Mouse (Mus musculus): Measurements from ENCODE around the gene Kif24. TPM values are rescaled to one million over a fixed set of nuclear protein-coding genes. Genes with fewer than 3 reads are reported as not detected.
"Not testable (repeated sequence)": the region's sequence is repeated elsewhere in the genome, so short reads cannot be mapped to it uniquely, and the experiment has no call there.

The Kif24 gene
- total and polyA plus RNA-seq, 2 experiments = 0.37 to 0.43 TPM

DNA sequence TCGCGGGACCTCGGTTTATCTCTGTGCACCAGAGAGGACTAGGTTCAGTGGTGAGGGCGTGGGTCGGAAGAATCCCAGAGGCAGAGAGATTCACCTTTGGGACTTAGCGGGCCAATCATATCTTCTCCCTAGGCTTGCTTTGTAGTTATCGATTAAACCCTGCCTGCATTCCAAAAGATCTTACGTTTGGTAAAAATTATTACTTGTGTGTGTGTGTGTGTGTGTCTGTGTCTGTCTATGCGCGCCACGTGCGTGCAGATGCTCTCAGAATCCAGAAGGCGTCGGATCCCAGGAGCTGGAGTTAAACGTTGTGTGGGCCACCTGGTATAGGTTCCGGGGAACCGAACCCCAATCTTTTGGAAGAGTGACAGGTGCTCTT lies 589 bp upstream of the Kif24 start:
- peak overlapping the region; percentile 89 for H3K27ac ChIP-seq (replicated peaks; ENCODE audit: insufficient read depth, low read depth, low read length)

DNA sequence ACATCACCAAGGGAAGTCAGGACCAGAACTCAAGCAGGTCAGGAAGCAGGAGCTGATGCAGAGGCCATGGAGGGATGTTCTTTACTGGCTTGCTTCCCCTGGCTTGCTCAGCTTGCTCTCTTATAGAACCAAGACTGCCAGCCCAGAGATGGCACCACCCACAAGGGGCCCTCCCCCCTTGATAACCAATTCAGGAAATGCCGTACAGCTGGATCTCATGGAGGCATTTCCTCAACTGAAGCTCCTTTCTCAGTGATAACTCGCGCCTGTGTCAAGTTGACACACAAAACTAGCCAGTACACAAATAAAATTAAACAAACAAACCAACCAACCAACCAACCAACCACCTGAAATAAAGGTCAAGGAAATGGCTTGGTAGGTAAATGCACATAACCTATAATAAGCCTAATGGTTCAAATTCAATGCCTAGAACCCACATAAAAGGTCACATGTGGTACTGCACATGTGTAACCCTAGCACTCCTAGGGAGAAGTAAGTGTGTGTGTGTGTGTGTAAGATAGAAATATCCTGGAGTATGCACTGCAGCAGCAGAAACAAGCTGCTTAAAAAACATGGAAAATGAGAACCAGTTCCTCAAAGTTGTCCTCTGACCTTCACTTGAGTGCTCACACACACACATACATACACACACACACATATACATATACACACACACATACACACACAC lies 1.5 kb downstream of the Kif24 start:
- peak; percentile 5 for DNase-seq (ENCODE audit: extremely low read depth, low read depth, low spot score)

More for the DNA sequence above, 589 bp upstream of the Kif24 start:
- Histone ChIP-seq H3K27me3 (ENCODE audit: control insufficient read depth, insufficient read depth, low read length) (no peaks in the 10 kb centered on the region), H3K4me1 (ENCODE audit: control insufficient read depth, insufficient read depth, low read length) (peaks cover 4% of the 10 kb centered on the region), H3K79me2 (ENCODE audit: control insufficient read depth, insufficient read depth, low read length) (no peaks in the 10 kb centered on the region), H3K36me3 (ENCODE audit: control insufficient read depth, insufficient read depth, low read length) (no peaks in the 10 kb centered on the region), H3K4me3 (ENCODE audit: insufficient read depth, low read depth, low read length) (peak overlapping the region; percentile 88), H3K9ac (ENCODE audit: low read depth, low read length) (peak overlapping the region; percentile 87)
- 2% methylated on average over 17 of the region's 17 CpGs for WGBS
- DNase-seq (ENCODE audit: extremely low read depth, low read depth, low spot score) = peak; percentile 86
- TF ChIP-seq CTCF (IDR thresholded peaks at IDR 0.05; ENCODE audit: low read depth, low read length) (0 out of 2 replicates have a peak, but pooled peaks have one; percentile 18), POLR2A (IDR thresholded peaks at IDR 0.05; ENCODE audit: extremely low read depth, insufficient read depth, low read length) (no peak)

DNA sequence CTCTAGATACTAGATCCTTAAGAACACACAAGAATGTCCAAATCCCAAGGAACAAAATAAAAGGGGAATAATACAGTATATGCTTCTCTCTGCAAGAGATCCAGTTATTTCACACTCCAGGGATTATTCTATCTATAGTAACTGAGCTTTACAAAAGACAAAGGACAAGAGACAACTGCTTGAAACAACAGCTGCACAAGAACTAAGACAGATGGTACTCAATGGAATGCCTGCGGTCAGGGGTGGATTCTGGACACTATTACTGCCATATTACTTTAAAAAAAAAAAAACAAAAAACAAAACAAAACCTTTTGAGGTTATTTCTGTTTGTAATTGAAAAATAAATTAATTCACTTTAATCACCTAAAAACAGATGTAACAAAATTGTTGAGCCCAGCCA lies 4.0 kb downstream of the Kif24 start:
- no peak overlapping the region for H3K27ac ChIP-seq (replicated peaks; ENCODE audit: insufficient read depth, low read depth, low read length)
- no peak overlapping the region for H3K4me3 ChIP-seq (ENCODE audit: insufficient read depth, low read depth, low read length)
- H3K27me3 ChIP-seq (ENCODE audit: control insufficient read depth, insufficient read depth, low read length) = no peaks in the 10 kb centered on the region
- DNase-seq (ENCODE audit: extremely low read depth, low read depth, low spot score) = no peak
- 97% methylated on average over 1 of the region's 1 CpGs for WGBS
- no peak for TF ChIP-seq CTCF (IDR thresholded peaks at IDR 0.05; ENCODE audit: low read depth, low read length)
- no peak for TF ChIP-seq POLR2A (IDR thresholded peaks at IDR 0.05; ENCODE audit: extremely low read depth, insufficient read depth, low read length)
- no peak overlapping the region for H3K9ac ChIP-seq (ENCODE audit: low read depth, low read length)
- H3K4me1 ChIP-seq (ENCODE audit: control insufficient read depth, insufficient read depth, low read length) = peaks cover 4% of the 10 kb centered on the region
- no peaks in the 10 kb centered on the region for H3K79me2 ChIP-seq (ENCODE audit: control insufficient read depth, insufficient read depth, low read length)
- no peaks in the 10 kb centered on the region for H3K36me3 ChIP-seq (ENCODE audit: control insufficient read depth, insufficient read depth, low read length)

More for the DNA sequence above, 1.5 kb downstream of the Kif24 start:
- H3K4me1 ChIP-seq (ENCODE audit: control insufficient read depth, insufficient read depth, low read length); H3K9ac ChIP-seq (ENCODE audit: low read depth, low read length); H3K4me3 ChIP-seq (ENCODE audit: insufficient read depth, low read depth, low read length); H3K27ac ChIP-seq (replicated peaks; ENCODE audit: insufficient read depth, low read depth, low read length); H3K27me3 ChIP-seq (ENCODE audit: control insufficient read depth, insufficient read depth, low read length); H3K36me3 ChIP-seq (ENCODE audit: control insufficient read depth, insufficient read depth, low read length); H3K79me2 ChIP-seq (ENCODE audit: control insufficient read depth, insufficient read depth, low read length): not testable (repeated sequence)
- WGBS = 3% methylated on average over 3 of the region's 3 CpGs

DNA sequence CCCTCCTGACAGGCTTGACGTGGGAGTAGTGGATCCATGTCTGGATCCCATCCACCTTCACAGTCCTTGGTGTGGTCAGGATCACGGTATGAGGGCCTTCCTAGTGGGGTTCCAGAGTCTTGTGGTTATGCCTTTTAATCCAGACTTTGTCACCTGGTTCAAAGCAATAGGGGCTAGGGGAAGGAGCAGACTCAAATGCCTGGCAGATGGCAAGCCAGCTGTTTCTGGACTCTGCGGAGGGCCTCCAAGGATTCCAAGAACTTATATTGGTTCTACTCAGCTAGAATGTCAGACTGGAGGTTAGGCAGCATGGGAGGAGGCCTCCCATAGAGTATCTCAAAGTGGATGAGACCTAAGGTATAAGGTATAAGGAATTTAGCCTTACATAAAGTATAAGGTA lies 17.1 kb downstream of the Kif24 start:
- 99% methylated on average over 3 of the region's 3 CpGs for whole genome bisulfite sequencing
- H3K9ac ChIP-seq (ENCODE audit: low read depth, low read length) = no peak overlapping the region
- no peaks in the 10 kb centered on the region for H3K36me3 ChIP-seq (ENCODE audit: control insufficient read depth, insufficient read depth, low read length)
- TF ChIP-seq POLR2A (IDR thresholded peaks at IDR 0.05; ENCODE audit: extremely low read depth, insufficient read depth, low read length) (no peak), CTCF (IDR thresholded peaks at IDR 0.05; ENCODE audit: low read depth, low read length) (no peak)
- no peak for DNase-seq (ENCODE audit: extremely low read depth, low read depth, low spot score)
- H3K79me2 ChIP-seq (ENCODE audit: control insufficient read depth, insufficient read depth, low read length) = no peaks in the 10 kb centered on the region
- no peak overlapping the region for H3K4me3 ChIP-seq (ENCODE audit: insufficient read depth, low read depth, low read length)
- H3K27me3 ChIP-seq (ENCODE audit: control insufficient read depth, insufficient read depth, low read length) = no peaks in the 10 kb centered on the region
- H3K27ac ChIP-seq (replicated peaks; ENCODE audit: insufficient read depth, low read depth, low read length) = no peak overlapping the region
- no peaks in the 10 kb centered on the region for H3K4me1 ChIP-seq (ENCODE audit: control insufficient read depth, insufficient read depth, low read length)

GRCm38 (mm10) chr4:41442790-41443302 lies 21.8 kb downstream of the Kif24 start:
- Histone ChIP-seq H3K27ac (replicated peaks; ENCODE audit: insufficient read depth, low read depth, low read length) (no peak overlapping the region), H3K27me3 (ENCODE audit: control insufficient read depth, insufficient read depth, low read length) (no peaks in the 10 kb centered on the region), H3K9ac (ENCODE audit: low read depth, low read length) (no peak overlapping the region), H3K4me3 (ENCODE audit: insufficient read depth, low read depth, low read length) (no peak overlapping the region), H3K79me2 (ENCODE audit: control insufficient read depth, insufficient read depth, low read length) (no peaks in the 10 kb centered on the region), H3K36me3 (ENCODE audit: control insufficient read depth, insufficient read depth, low read length) (no peaks in the 10 kb centered on the region), H3K4me1 (ENCODE audit: control insufficient read depth, insufficient read depth, low read length) (no peaks in the 10 kb centered on the region)
- 86% methylated on average over 4 of the region's 4 CpGs for WGBS
- no peak for DNase-seq (ENCODE audit: extremely low read depth, low read depth, low spot score)
- TF ChIP-seq POLR2A (IDR thresholded peaks at IDR 0.05; ENCODE audit: extremely low read depth, insufficient read depth, low read length) = no peak
- TF ChIP-seq CTCF (IDR thresholded peaks at IDR 0.05; ENCODE audit: low read depth, low read length) = no peak

DNA sequence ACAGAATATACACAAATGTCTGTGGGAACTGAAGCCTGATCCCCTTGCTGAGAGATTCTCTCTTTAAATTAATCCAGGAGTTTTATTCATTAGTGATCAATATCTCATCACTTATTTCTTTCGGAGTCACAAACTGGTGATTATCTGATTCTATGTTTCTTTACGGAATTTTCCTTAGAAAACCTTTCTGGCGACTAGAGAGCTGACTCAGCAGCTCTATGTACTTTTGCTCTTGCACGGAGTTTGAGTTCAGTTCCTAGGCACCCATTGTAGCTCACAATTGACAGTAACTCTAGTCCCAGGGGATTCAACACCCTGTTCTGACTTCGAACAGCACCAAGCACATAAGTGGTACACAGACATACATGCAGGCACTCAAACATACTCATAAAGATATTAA lies 25.8 kb downstream of the Kif24 start:
- WGBS = 82% methylated on average over 5 of the region's 5 CpGs
- no peaks in the 10 kb centered on the region for H3K36me3 ChIP-seq (ENCODE audit: control insufficient read depth, insufficient read depth, low read length)
- no peaks in the 10 kb centered on the region for H3K79me2 ChIP-seq (ENCODE audit: control insufficient read depth, insufficient read depth, low read length)
- H3K4me1 ChIP-seq (ENCODE audit: control insufficient read depth, insufficient read depth, low read length) = no peaks in the 10 kb centered on the region
- no peaks in the 10 kb centered on the region for H3K27me3 ChIP-seq (ENCODE audit: control insufficient read depth, insufficient read depth, low read length)
- no peak overlapping the region for H3K27ac ChIP-seq (replicated peaks; ENCODE audit: insufficient read depth, low read depth, low read length)
- H3K4me3 ChIP-seq (ENCODE audit: insufficient read depth, low read depth, low read length) = no peak overlapping the region
- no peak for TF ChIP-seq POLR2A (IDR thresholded peaks at IDR 0.05; ENCODE audit: extremely low read depth, insufficient read depth, low read length)
- no peak for TF ChIP-seq CTCF (IDR thresholded peaks at IDR 0.05; ENCODE audit: low read depth, low read length)
- no peak for DNase-seq (ENCODE audit: extremely low read depth, low read depth, low spot score)
- H3K9ac ChIP-seq (ENCODE audit: low read depth, low read length) = no peak overlapping the region

Measured in liver, adult 2 months (tissue).